Mouse (Mus musculus): ENCODE measurements around the gene Tmem269. TPM values are rescaled to one million over a fixed set of nuclear protein-coding genes. Genes with fewer than 3 reads are reported as not detected.

Tmem269 gene
- polyA plus RNA-seq, 1 experiment from 2014 or later: not detected

DNA sequence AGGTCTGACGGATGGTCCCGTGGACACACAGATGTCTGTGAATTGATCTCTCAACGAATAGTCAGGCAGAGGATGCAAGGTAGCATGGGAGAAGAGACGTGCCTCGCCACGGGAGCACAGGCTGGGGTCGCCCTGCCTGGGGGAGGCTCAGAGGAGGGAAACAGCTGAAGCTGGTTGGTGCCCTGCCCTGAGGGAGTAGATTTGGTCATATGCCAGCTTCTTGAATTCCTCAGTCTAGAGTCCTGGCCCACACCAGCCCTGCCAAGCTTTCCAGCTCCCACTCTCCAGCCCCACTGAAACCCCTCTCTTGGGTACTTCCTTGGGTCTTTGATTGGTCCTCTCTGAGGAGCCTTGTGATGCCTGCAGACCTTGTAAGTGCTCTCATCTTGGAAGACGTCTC is 1.4 kb downstream of the Tmem269 start:
- WGBS: 64% methylated on average over 8 of the region's 8 CpGs

DNA sequence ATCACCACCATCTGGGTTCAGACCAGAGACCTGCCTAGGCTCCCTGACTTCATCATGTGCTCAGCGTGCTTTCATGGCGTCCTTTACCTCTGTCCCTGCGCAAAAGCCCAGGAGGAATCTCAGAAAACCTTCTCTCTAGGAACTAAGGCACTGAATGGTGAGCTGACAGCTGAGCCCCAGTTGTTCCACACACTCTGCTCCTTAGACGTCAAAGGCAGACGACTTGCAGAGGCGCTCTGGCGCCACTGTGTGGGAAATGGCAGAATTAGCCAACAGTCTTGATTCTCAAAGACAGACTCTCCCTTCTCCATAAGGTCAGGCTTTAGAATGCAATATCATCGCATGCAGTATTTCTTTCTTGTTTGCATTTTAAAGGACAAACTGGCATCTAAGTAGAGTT is 13.3 kb downstream of the Tmem269 start:
- WGBS: 13% methylated on average over 8 of the region's 8 CpGs
- Histone ChIP-seq H3K27ac (ENCODE audit: low read depth) (no peak overlapping the region), H3K9ac (no peak overlapping the region), H3K36me3 (ENCODE audit: insufficient read depth) (peaks cover 13% of the 10 kb centered on the region), H3K4me1 (ENCODE audit: insufficient read depth) (no peaks in the 10 kb centered on the region), H3K4me3 (ENCODE audit: low read depth, low read length) (no peak overlapping the region), H3K4me2 (no peak overlapping the region), H3K9me3 (ENCODE audit: low read depth, low read length) (no peaks in the 10 kb centered on the region), H3K27me3 (ENCODE audit: insufficient read depth, low read length) (no peaks in the 10 kb centered on the region)
- TF ChIP-seq CTCF (IDR thresholded peaks at IDR 0.05; ENCODE audit: low read depth): peak; percentile 88
- ATAC-seq (ENCODE audit: insufficient read depth) (peak; percentile 65; the same call in 1 of the 2 replicates), DNase-seq (peak; percentile 90)

More for the DNA sequence above, 1.4 kb downstream of the Tmem269 start:
- Histone ChIP-seq H3K4me3 (ENCODE audit: low read depth, low read length) (no peak overlapping the region), H3K4me1 (ENCODE audit: insufficient read depth) (no peaks in the 10 kb centered on the region), H3K9me3 (ENCODE audit: low read depth, low read length) (no peaks in the 10 kb centered on the region), H3K27ac (ENCODE audit: low read depth) (no peak overlapping the region), H3K4me2 (no peak overlapping the region), H3K36me3 (ENCODE audit: insufficient read depth) (no peaks in the 10 kb centered on the region), H3K27me3 (ENCODE audit: insufficient read depth, low read length) (no peaks in the 10 kb centered on the region), H3K9ac (no peak overlapping the region)
- DNase-seq (peak; percentile 49), ATAC-seq (ENCODE audit: insufficient read depth) (peak; percentile 43; the same call in 1 of the 2 replicates)
- TF ChIP-seq CTCF (IDR thresholded peaks at IDR 0.05; ENCODE audit: low read depth): no peak

DNA sequence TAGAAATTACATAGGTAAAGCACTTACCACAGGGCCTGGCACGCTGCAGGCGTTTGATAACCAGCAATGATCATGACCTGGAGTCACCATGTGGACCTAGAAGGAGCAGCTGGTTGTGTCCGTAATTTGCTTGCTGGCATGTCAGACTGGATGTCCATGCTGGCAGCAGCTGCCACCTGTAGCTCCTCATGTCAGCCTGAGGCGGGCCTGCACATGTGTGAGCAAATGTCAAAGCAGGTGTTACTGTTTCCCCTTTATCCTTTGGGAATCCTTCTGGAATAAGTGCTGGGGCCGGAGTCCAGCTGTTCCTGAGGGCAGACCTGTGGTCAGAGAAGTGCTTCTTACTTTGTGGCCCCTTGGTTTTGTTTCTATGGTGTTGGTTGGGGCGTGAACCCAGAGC is 19.9 kb downstream of the Tmem269 start:
- WGBS: 86% methylated on average over 6 of the region's 6 CpGs
- TF ChIP-seq CTCF (IDR thresholded peaks at IDR 0.05; ENCODE audit: low read depth): no peak

DNA sequence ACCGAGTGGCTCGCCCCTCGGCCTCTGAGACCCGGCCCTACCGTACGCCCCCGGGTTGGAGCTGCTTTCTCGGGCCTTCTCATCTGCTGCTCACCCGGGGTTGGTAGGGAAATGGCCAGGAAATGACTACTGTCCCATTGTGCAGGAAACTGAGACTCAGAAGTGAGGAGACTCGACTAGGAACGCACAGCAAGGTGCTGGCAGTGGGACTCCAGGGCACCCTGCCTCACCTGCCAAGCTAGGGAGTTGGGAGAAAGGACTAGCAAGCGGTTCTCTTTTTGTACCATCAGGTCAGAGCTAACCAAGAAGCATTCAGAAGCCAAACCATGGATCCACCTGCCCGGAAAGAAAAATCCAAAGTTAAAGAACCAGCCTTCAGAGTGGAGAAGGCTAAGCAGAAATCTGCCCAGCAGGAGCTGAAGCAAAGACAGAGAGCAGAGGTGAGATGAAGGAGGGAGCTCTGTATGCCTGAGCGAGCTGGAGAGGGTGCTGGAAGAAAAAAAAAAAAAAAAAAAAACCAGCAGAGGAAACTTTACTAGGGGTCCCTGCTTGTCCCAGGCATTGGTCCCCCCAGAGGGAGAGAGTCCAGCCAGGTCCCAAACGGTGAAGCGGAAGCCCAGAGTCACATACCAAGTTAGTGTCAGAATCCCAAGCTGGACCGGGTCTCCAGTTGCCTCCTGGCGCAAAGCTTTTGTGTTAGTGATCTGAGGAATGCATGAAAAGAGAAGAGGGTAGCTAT is 22.3 kb downstream of the Tmem269 start:
- Histone ChIP-seq H3K4me1 (ENCODE audit: insufficient read depth) (peaks cover 5% of the 10 kb centered on the region), H3K27ac (ENCODE audit: low read depth) (peak overlapping the region; percentile 63), H3K4me2 (peak overlapping the region; percentile 63), H3K27me3 (ENCODE audit: insufficient read depth, low read length) (no peaks in the 10 kb centered on the region), H3K9ac (peak overlapping the region; percentile 79), H3K36me3 (ENCODE audit: insufficient read depth) (peaks cover 8% of the 10 kb centered on the region; the same call in 1 of the 2 replicates), H3K9me3 (ENCODE audit: low read depth, low read length) (no peaks in the 10 kb centered on the region), H3K4me3 (ENCODE audit: low read depth, low read length) (peak overlapping the region; percentile 72)
- peak; percentile 23 for DNase-seq
- 9% methylated on average over 18 of the region's 18 CpGs for WGBS
- no peak for TF ChIP-seq CTCF (IDR thresholded peaks at IDR 0.05; ENCODE audit: low read depth)
- peak; percentile 4; the same call in 1 of the 2 replicates for ATAC-seq (ENCODE audit: insufficient read depth)

More for the DNA sequence above, 19.9 kb downstream of the Tmem269 start:
- H3K4me2 ChIP-seq: no peak overlapping the region
- H3K27ac ChIP-seq (ENCODE audit: low read depth): no peak overlapping the region
- H3K36me3 ChIP-seq (ENCODE audit: insufficient read depth): peaks cover 20% of the 10 kb centered on the region
- DNase-seq (no peak), ATAC-seq (ENCODE audit: insufficient read depth) (no peak)
- no peaks in the 10 kb centered on the region for H3K27me3 ChIP-seq (ENCODE audit: insufficient read depth, low read length)
- no peak overlapping the region for H3K9ac ChIP-seq
- H3K4me3 ChIP-seq (ENCODE audit: low read depth, low read length): no peak overlapping the region
- H3K4me1 ChIP-seq (ENCODE audit: insufficient read depth): peaks cover 5% of the 10 kb centered on the region
- no peaks in the 10 kb centered on the region for H3K9me3 ChIP-seq (ENCODE audit: low read depth, low read length)

DNA sequence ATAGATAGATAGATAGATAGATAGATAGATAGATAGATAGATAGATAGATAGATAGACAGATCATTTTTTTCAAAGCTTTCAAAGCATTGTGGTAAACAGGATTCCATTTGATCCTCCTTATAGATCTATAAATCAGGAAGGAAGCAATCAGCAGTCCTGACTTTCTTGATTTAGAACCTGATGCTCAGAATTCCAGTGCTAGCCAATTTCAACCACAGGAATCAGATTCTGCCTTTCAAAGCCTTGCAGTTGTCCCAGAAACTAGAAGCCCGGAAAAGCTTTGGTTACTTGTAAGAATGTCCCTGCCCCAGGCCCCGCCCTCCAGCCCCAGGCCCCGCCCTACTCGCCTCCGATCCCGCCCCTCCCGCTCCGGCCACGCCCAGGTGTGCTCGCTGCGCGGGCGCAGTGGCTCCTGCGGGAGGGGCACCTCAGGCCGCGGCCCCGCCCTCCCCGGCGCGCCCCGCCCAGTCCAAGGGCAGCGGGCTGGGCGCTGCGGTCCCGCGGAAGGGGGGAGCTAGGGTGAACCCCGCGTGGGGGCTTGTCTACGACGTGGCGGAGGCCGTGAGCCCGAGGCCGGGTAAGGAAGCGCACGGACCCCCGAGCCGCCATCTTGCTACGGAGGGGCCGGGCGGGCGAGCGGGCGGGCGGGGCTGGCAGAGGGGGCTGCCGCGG is 23.0 kb downstream of the Tmem269 start, which contains the start of gene Svbp:
Gene Svbp, plus strand, starts transcription at position 398 of the 673 bp plus-strand sequence.
- no peak for TF ChIP-seq CTCF (IDR thresholded peaks at IDR 0.05; ENCODE audit: low read depth)
- Histone ChIP-seq H3K9ac (peak within 1 kb of the TSS; percentile 79), H3K4me1 (ENCODE audit: insufficient read depth) (peaks cover 5% of the 10 kb centered on the region), H3K4me3 (ENCODE audit: low read depth, low read length) (peak within 1 kb of the TSS; percentile 72), H3K27ac (ENCODE audit: low read depth) (peak within 1 kb of the TSS; percentile 63), H3K4me2 (peak within 1 kb of the TSS; percentile 63), H3K36me3 (ENCODE audit: insufficient read depth) (peaks cover 7% of the 10 kb centered on the region; the same call in 1 of the 2 replicates), H3K9me3 (ENCODE audit: low read depth, low read length) (no peaks in the 10 kb centered on the region), H3K27me3 (ENCODE audit: insufficient read depth, low read length) (no peaks in the 10 kb centered on the region)
- 1% methylated on average over 47 of the region's 47 CpGs for WGBS
- DNase-seq (peak; percentile 93), ATAC-seq (ENCODE audit: insufficient read depth) (peak; percentile 91)

DNA sequence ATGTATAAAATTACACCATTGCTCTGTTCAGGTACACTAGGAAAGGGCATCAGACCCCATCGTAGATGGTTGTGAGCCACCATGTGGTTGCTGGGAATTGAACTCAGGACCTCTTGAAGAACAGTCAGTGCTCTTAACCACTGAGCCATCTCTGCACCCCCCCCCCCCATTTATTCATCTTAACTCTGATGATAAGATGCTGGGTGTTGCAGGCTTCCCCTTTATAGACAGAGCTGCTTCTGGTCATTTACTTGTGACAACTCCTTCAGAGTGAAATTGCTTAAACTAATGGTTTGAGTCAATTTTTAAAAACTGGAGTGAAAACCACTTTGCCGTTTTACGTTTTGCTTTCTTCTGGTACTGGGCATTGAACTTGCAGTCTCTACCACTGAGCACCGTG is 25.3 kb downstream of the Tmem269 start:
- no peak overlapping the region for H3K9ac ChIP-seq
- H3K4me1 ChIP-seq (ENCODE audit: insufficient read depth): peaks cover 4% of the 10 kb centered on the region
- WGBS: 85% methylated on average over 4 of the region's 4 CpGs
- no peak for DNase-seq
- H3K27ac ChIP-seq (ENCODE audit: low read depth): no peak overlapping the region
- no peak for ATAC-seq (ENCODE audit: insufficient read depth)
- H3K27me3 ChIP-seq (ENCODE audit: insufficient read depth, low read length): no peaks in the 10 kb centered on the region
- H3K9me3 ChIP-seq (ENCODE audit: low read depth, low read length): no peaks in the 10 kb centered on the region
- no peak for TF ChIP-seq CTCF (IDR thresholded peaks at IDR 0.05; ENCODE audit: low read depth)
- no peak overlapping the region for H3K4me3 ChIP-seq (ENCODE audit: low read depth, low read length)
- H3K36me3 ChIP-seq (ENCODE audit: insufficient read depth): 0 out of 2 replicates have a peak, but pooled peaks cover 4% of the 10 kb centered on the region
- H3K4me2 ChIP-seq: no peak overlapping the region

DNA sequence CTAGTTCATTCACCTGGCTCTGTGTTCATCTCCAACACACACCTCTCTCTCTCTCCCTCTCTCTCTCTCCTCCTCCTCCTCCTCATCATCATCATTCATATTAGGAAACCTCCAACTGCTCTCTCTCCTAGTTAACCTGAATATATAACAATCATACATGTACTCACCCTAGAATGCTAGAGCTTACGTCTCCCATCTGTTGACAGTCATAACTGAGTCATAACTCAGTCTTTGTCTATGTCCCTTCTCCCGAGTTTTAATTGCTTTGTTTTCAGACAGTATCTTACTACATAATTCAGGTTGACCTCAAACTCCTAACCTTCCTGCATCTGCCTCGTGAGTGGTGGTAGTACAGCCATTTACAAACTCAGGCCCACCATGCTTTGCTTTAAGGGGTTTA is 26.7 kb downstream of the Tmem269 start:
- H3K27me3 ChIP-seq (ENCODE audit: insufficient read depth, low read length): no peaks in the 10 kb centered on the region
- no peak for ATAC-seq (ENCODE audit: insufficient read depth)
- no peak for DNase-seq
- H3K4me3 ChIP-seq (ENCODE audit: low read depth, low read length): no peak overlapping the region
- H3K36me3 ChIP-seq (ENCODE audit: insufficient read depth): no peaks in the 10 kb centered on the region
- H3K9me3 ChIP-seq (ENCODE audit: low read depth, low read length): no peaks in the 10 kb centered on the region
- no peak for TF ChIP-seq CTCF (IDR thresholded peaks at IDR 0.05; ENCODE audit: low read depth)
- no peak overlapping the region; the same call in 1 of the 2 replicates for H3K4me2 ChIP-seq
- 51% methylated on average over 3 of the region's 3 CpGs for WGBS
- no peak overlapping the region; the same call in 1 of the 2 replicates for H3K27ac ChIP-seq (ENCODE audit: low read depth)
- no peak overlapping the region for H3K9ac ChIP-seq
- no peaks in the 10 kb centered on the region for H3K4me1 ChIP-seq (ENCODE audit: insufficient read depth)
